Mouse (Mus musculus) fat pad, adult 2 months (tissue): Measurements from ENCODE around the gene Rela.

Experiments
- DNase-seq: peaks from one replicate; pipeline ENCODE4 v3.0.0-alpha.2; 2011; ENCODE audit warnings: low read depth, low spot score; ENCODE audit errors: extremely low read depth

The Rela gene

DNA sequence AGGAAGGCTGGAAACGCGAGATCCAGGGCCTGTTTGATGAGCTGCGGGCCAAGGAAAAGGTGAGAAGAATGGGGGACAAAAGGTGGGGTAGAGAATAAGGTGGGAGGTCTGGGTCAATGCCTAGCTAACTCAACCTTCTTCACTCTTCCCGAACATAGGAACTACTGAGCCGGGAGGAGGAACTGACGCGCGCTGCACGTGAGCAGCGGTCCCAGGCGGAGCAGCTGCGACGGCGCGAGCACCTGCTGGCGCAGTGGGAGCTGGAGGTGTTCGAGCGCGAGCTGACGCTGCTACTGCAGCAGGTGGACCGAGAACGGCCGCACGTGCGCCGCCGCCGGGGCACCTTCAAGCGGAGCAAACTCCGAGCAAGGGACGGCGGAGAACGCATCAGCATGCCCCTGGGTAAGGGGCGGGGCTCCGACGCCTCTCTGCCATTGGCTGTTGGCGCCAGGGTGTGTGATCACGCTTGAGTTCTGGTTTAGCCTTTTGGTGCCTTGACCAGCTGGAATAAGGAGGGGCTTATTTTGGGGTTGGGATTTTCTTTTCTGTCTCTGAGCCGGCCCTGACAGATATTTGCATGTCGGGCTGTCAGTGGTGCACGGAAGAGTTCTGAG is 58.7 kb downstream of the Rela start:
- DNase-seq: no peak
